Comparison of ENCODE assay signal across 19 mouse cellular contexts in the genomic region with DNA sequence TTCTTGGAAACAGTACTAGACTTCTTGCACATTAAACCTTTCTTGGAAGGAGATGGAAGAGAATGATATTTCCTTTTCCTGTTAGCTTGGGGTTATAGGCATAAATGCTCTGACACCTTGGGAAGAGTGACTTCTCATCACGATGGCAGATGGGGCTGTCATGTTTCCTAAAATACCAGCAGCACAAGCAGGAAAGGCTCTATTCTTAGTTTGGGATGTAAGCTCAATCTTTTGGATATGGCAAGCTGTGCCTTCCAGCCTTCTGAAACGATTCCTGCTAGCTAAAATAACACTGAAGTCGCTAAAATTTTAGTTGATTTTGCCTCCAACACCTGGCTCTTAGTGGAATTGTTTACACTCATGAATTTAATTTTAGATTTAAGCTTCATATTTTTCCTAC.
DNase-seq lines count a peak whose midpoint lies in the region; ATAC-seq lines count a peak whose summit lies in the region.
"Had no signal": no experiment of that assay in that cellular context is flagged by ENCODE, and none has a peak within 500 bp of the region (broad histone marks: within the 10 kb centered on the region; RNA-seq: fewer than 3 reads in every experiment).

No protein-coding gene starts in this region.

- ATAC-seq in forebrain, embryonic 16.5 days = peak; percentile 66
- ATAC-seq in forebrain, embryonic 11.5 days (replicated peaks; ENCODE audit: low FRiP score) = no peak
- ATAC-seq: inflammation-experienced regulatory T-cells, adult 6 months; lung, postnatal 0 days; Patski had no signal

- H3K4me3 ChIP-seq in forebrain, embryonic 16.5 days (replicated peaks; ENCODE audit: low read length) = no peak overlapping the region
- H3K4me3 ChIP-seq in forebrain, embryonic 11.5 days (ENCODE audit: low read depth, low read length) = no peak overlapping the region
- H3K4me3 ChIP-seq: limb, embryonic 10.5 days; liver, embryonic 13.5 days; megakaryocyte, embryonic 14.5 days; neural tube, embryonic 15.5 days; stomach, embryonic 15.5 days had no signal

- no peak overlapping the region for H3K9ac ChIP-seq in forebrain, embryonic 16.5 days (replicated peaks; ENCODE audit: low read depth, low read length)
- H3K9ac ChIP-seq in forebrain, embryonic 11.5 days (ENCODE audit: low read length) = no peak overlapping the region
- H3K9ac ChIP-seq: liver, embryonic 13.5 days; neural tube, embryonic 15.5 days; stomach, embryonic 15.5 days had no signal

- H3K36me3 ChIP-seq in forebrain, embryonic 16.5 days (ENCODE audit: control insufficient read depth, insufficient read depth) = no peaks in the 10 kb centered on the region
- H3K36me3 ChIP-seq in forebrain, embryonic 11.5 days (ENCODE audit: control insufficient read depth, insufficient read depth, low read length) = no peaks in the 10 kb centered on the region
- H3K36me3 ChIP-seq: limb, embryonic 10.5 days; liver, embryonic 13.5 days; neural tube, embryonic 15.5 days; stomach, embryonic 15.5 days had no signal

- H3K27me3 ChIP-seq in forebrain, embryonic 16.5 days (replicated peaks; ENCODE audit: control insufficient read depth, insufficient read depth, low read length) = no peaks in the 10 kb centered on the region
- H3K27me3 ChIP-seq in forebrain, embryonic 11.5 days (ENCODE audit: control insufficient read depth, insufficient read depth, low read length) = no peaks in the 10 kb centered on the region
- H3K27me3 ChIP-seq: liver, embryonic 13.5 days; megakaryocyte, embryonic 14.5 days; neural tube, embryonic 15.5 days; Patski; stomach, embryonic 15.5 days had no signal

- no peak overlapping the region for H3K4me2 ChIP-seq in forebrain, embryonic 16.5 days (ENCODE audit: low read length)
- no peak overlapping the region for H3K4me2 ChIP-seq in forebrain, embryonic 11.5 days (ENCODE audit: low read depth, low read length, severe bottlenecking)
- H3K4me2 ChIP-seq: liver, embryonic 13.5 days; neural tube, embryonic 15.5 days; stomach, embryonic 15.5 days had no signal

- 57% methylated on average over 3 of the region's 3 CpGs for WGBS in forebrain, embryonic 16.5 days
- 71% methylated on average over 3 of the region's 3 CpGs for WGBS in forebrain, embryonic 11.5 days

- peaks cover 5% of the 10 kb centered on the region; the same call in 1 of the 2 replicates for H3K4me1 ChIP-seq in forebrain, embryonic 16.5 days (replicated peaks; ENCODE audit: control insufficient read depth, insufficient read depth, low read length)
- no peaks in the 10 kb centered on the region for H3K4me1 ChIP-seq in forebrain, embryonic 11.5 days (replicated peaks; ENCODE audit: control insufficient read depth, insufficient read depth, low read length)
- H3K4me1 ChIP-seq: limb, embryonic 10.5 days; liver, embryonic 13.5 days; megakaryocyte, embryonic 14.5 days; neural tube, embryonic 15.5 days; stomach, embryonic 15.5 days had no signal

- H3K27ac ChIP-seq in forebrain, embryonic 16.5 days (ENCODE audit: low read length) = no peak overlapping the region
- no peak overlapping the region for H3K27ac ChIP-seq in forebrain, embryonic 11.5 days (ENCODE audit: low read depth, low read length)
- H3K27ac ChIP-seq: limb, embryonic 10.5 days; liver, embryonic 13.5 days; neural tube, embryonic 15.5 days; stomach, embryonic 15.5 days had no signal

- DNase-seq in forebrain, embryonic 11.5 days (ENCODE audit: low spot score) = no peak
- DNase-seq in layer of hippocampus, adult 18-20 months (ENCODE audit: low spot score in 2 of 2) = peak; percentile 1 to 45
- no peak for DNase-seq in layer of hippocampus, postnatal 25 days (ENCODE audit: extremely low spot score in 1 of 2, low spot score in 1 of 2)
- DNase-seq in layer of hippocampus, postnatal 14 days (ENCODE audit: low spot score in 2 of 2) = peak; percentile 6 to 36
- DNase-seq in right cerebral cortex, postnatal 36 days (ENCODE audit: low spot score in 2 of 2) = peak; percentile 1 to 38
- no peak for DNase-seq in kidney, postnatal 25 days
- no peak for DNase-seq in cerebellum, adult 9-11 months
- DNase-seq: gastrocnemius, postnatal 14 days; heart, postnatal 36 days; liver, embryonic 13.5 days; thymus, postnatal 36 days had no signal

- no peaks in the 10 kb centered on the region for H3K9me3 ChIP-seq in forebrain, embryonic 16.5 days (ENCODE audit: control insufficient read depth, low read length)
- H3K9me3 ChIP-seq in forebrain, embryonic 11.5 days (ENCODE audit: control insufficient read depth, low read length) = no peaks in the 10 kb centered on the region
- H3K9me3 ChIP-seq: limb, embryonic 10.5 days; liver, embryonic 13.5 days; megakaryocyte, embryonic 14.5 days; neural tube, embryonic 15.5 days; stomach, embryonic 15.5 days had no signal

Comparison
In these comparisons a context has a peak if more than half of its experiments do, and no peak if none do; other contexts are left out.
1. DNase-seq: peak in layer of hippocampus, adult 18-20 months (2 of 2), layer of hippocampus, postnatal 14 days (2 of 2) and right cerebral cortex, postnatal 36 days (2 of 2); none in forebrain, embryonic 11.5 days (single experiment), layer of hippocampus, postnatal 25 days (0 of 2), kidney, postnatal 25 days (0 of 2) and cerebellum, adult 9-11 months (single experiment).